ENCODE assay signal across 1 mouse cellular context in the genomic region with DNA sequence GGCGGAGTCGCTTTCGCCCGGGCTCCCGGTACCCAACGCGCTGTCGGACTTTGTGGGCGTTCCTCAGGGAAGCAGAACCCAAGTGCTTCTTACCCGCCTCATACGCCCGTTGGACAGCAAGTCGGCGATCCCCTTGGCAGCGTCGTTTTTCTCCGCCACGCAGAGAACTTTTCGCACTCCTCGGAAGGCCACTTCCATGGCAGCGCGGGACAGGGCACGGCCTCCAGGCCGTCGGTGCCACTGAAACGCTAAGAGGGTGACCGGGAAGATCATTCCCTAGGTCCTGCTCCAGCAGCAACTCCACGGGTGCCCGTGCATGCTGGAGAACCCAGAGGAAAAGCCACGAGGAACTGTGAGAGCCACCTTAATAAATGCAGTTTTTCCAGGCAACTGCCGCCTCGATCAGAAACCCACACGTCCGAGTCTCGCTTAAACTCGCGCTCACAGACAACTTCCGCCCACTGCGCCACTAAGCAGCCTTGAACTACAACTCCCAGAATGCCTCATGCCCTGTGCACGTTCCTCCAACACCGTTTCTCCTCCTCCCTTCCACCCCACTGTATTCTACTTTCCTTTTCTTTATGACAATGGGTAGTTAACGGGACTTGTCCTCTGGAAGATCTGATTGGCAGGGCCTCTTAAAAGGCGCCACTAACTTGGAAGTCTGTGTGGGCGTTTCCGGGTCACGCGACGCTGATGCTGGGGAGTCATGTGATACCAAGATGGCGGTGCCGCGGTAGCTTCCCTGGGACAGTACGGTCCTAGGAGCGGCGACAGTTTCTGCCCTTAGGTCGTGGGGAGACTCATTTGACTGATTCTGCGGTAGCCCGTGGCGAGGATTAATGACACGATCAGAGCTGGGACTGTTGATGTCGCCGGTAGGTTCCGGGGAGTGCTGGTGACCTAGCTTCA.
TF ChIP-seq lines count a peak whose summit lies in the region.

A gene (minus strand): TSS at position 537 of the 912 bp plus-strand sequence.
A gene (plus strand): TSS at position 696 of the 912 bp plus-strand sequence.

TF ChIP-seq in MEL, 35 proteins besides CTCF, POLR2A, EP300 and RAD21 (continued from another document):
- TF ChIP-seq USF2 (IDR thresholded peaks at IDR 0.05; ENCODE audit: borderline replicate concordance in 1 of 2, insufficient read depth in 1 of 2, low read depth in 1 of 2, low read length in 2 of 2) (peak; percentile 91 to 98), TAL1 (IDR thresholded peaks at IDR 0.05; ENCODE audit: low read length) (no peak), BHLHE40 (IDR thresholded peaks at IDR 0.05; ENCODE audit: borderline replicate concordance, low read depth, low read length) (peak; percentile 99), POLR2AphosphoS2 (IDR thresholded peaks at IDR 0.05; ENCODE audit: low read length) (peak; percentile 95), CHD2 (IDR thresholded peaks at IDR 0.05; ENCODE audit: low read length) (peak; percentile 90), RCOR1 (IDR thresholded peaks at IDR 0.05; ENCODE audit: low read depth, low read length) (peak; percentile 20; the same call in 1 of the 2 replicates), MAZ (IDR thresholded peaks at IDR 0.05; ENCODE audit: low read depth, low read length) (no peak; the same call in 1 of the 2 replicates), CHD1 (IDR thresholded peaks at IDR 0.05; ENCODE audit: low read depth, low read length) (peak; percentile 83; the same call in 1 of the 2 replicates), MYB (IDR thresholded peaks at IDR 0.05; ENCODE audit: low read depth, low read length) (peak; percentile 70), GABPA (IDR thresholded peaks at IDR 0.05; ENCODE audit: low read depth, low read length) (no peak), ZMIZ1 (IDR thresholded peaks at IDR 0.05; ENCODE audit: low read depth, low read length) (peak; percentile 71), E2F4 (IDR thresholded peaks at IDR 0.05; ENCODE audit: borderline replicate concordance, low read depth, low read length) (peak; percentile 91), MYC (IDR thresholded peaks at IDR 0.05; ENCODE audit: low read depth, low read length) (peak; percentile 99), MEF2A (IDR thresholded peaks at IDR 0.05; ENCODE audit: extremely low read depth, insufficient replicate concordance, low read depth, low read length, poor library complexity, severe bottlenecking) (no peak), SIN3A (IDR thresholded peaks at IDR 0.05; ENCODE audit: low read length) (peak; percentile 97), ZKSCAN1 (IDR thresholded peaks at IDR 0.05; ENCODE audit: low read depth, low read length) (no peak), GATA1 (IDR thresholded peaks at IDR 0.05; ENCODE audit: low read depth, low read length) (0 out of 2 replicates have a peak, but pooled peaks have one; percentile 2), MAX (IDR thresholded peaks at IDR 0.05; ENCODE audit: low read length) (peak; percentile 93), MAFK (IDR thresholded peaks at IDR 0.05; ENCODE audit: borderline replicate concordance, low read depth, low read length) (no peak), KAT2A (conservative IDR thresholded peaks at IDR 0.05; ENCODE audit: low read depth, low read length) (peak; percentile 87), HCFC1 (IDR thresholded peaks at IDR 0.05; ENCODE audit: low read depth, low read length) (peak; percentile 96), MXI1 (IDR thresholded peaks at IDR 0.05; ENCODE audit: low read depth, low read length) (peak; percentile 95), POLR2AphosphoS5 (IDR thresholded peaks at IDR 0.05; ENCODE audit: borderline replicate concordance, low read depth, low read length) (no peak)
